Mouse (Mus musculus) myocyte (in vitro differentiated cells): ENCODE measurements at regions not wholly inside any gene's neighbourhood (a gene's known extent, or its start where the extent isn't known, plus 50 kb on each side); places are given as distances from the start of the nearest gene placed in this dataset.

Experiments used
- H3K27me3 ChIP-seq: one replicate; pipeline ENCODE4 v1.6.1; 2011; ENCODE audit not compliant: control insufficient read depth, insufficient read depth, insufficient read length
- H3K36me3 ChIP-seq: one replicate; pipeline ENCODE4 v1.6.1; 2011; ENCODE audit not compliant: control insufficient read depth, insufficient read depth
- H3K4me2 ChIP-seq: one replicate; pipeline ENCODE4 v1.6.1; 2011; ENCODE audit warnings: low read depth, control low read depth
- H3K4me3 ChIP-seq: one replicate; pipeline ENCODE4 v1.5.1; 2011; ENCODE audit warnings: mild to moderate bottlenecking, control low read depth, moderate library complexity
- H3K79me2 ChIP-seq: one replicate; pipeline ENCODE4 v1.6.1; 2011; ENCODE audit not compliant: control insufficient read depth, insufficient read depth
- H3ac ChIP-seq: one replicate; pipeline ENCODE4 v1.6.1; 2011; ENCODE audit not compliant: control insufficient read depth, insufficient read length
- CEBPB ChIP-seq: IDR thresholded peaks from 2 replicates; pipeline ENCODE4 v1.6.1; 2011; ENCODE audit warnings: mild to moderate bottlenecking, moderate library complexity; ENCODE audit not compliant: poor library complexity, insufficient read depth, severe bottlenecking
- E2F4 ChIP-seq: IDR thresholded peaks from one replicate; pipeline ENCODE4 v1.6.1; 2011; ENCODE audit warnings: mild to moderate bottlenecking, control low read depth, moderate library complexity; ENCODE audit not compliant: insufficient read depth
- MAX ChIP-seq: IDR thresholded peaks from one replicate; pipeline ENCODE4 v1.6.1; 2011; ENCODE audit warnings: low read depth, mild to moderate bottlenecking, control low read depth
- MYOD1 ChIP-seq, 3 experiments: IDR thresholded peaks; one replicate each; pipeline ENCODE4 v1.6.1; 2011; ENCODE audit warnings: control low read depth in 2 of 3, low read depth in 2 of 3, mild to moderate bottlenecking in 2 of 3, moderate library complexity in 1 of 3; ENCODE audit not compliant: insufficient read length in 2 of 3, control insufficient read depth in 1 of 3
- MYOG ChIP-seq, 3 experiments: IDR thresholded peaks; one replicate each; pipeline ENCODE4 v1.6.1; 2011; ENCODE audit warnings: control low read depth in 2 of 3, low read depth in 2 of 3, mild to moderate bottlenecking in 2 of 3; ENCODE audit not compliant: insufficient read length in 2 of 3, control insufficient read depth in 1 of 3, insufficient read depth in 1 of 3
- POLR2A ChIP-seq: IDR thresholded peaks from one replicate; pipeline ENCODE4 v1.6.1; 2011; ENCODE audit warnings: low read depth, mild to moderate bottlenecking, control low read depth, moderate library complexity; ENCODE audit not compliant: insufficient read length
- POLR2AphosphoS2 ChIP-seq: IDR thresholded peaks from one replicate; pipeline ENCODE4 v1.6.1; 2011; ENCODE audit warnings: low read depth, control low read depth; ENCODE audit not compliant: insufficient read length
- REST ChIP-seq: IDR thresholded peaks from one replicate; pipeline ENCODE4 v1.6.1; 2011; ENCODE audit warnings: mild to moderate bottlenecking, control low read depth, moderate library complexity; ENCODE audit not compliant: insufficient read depth, insufficient read length
- SRF ChIP-seq: IDR thresholded peaks from one replicate; pipeline ENCODE4 v1.6.1; 2011; ENCODE audit warnings: low read depth; ENCODE audit not compliant: control insufficient read depth, insufficient read length
- TCF12 ChIP-seq: IDR thresholded peaks from one replicate; pipeline ENCODE4 v1.6.1; 2011; ENCODE audit warnings: mild to moderate bottlenecking, control low read depth; ENCODE audit not compliant: poor library complexity, insufficient read depth, severe bottlenecking
- TCF3 ChIP-seq: IDR thresholded peaks from one replicate; pipeline ENCODE4 v1.6.1; 2011; ENCODE audit warnings: low read depth, control low read depth; ENCODE audit not compliant: insufficient read length
- USF1 ChIP-seq: IDR thresholded peaks from one replicate; pipeline ENCODE4 v1.6.1; 2011; ENCODE audit warnings: low read depth, mild to moderate bottlenecking, control low read depth, moderate library complexity

- Histone ChIP-seq H3ac (no peak overlapping the region), H3K79me2 (no peaks in the 10 kb centered on the region)
Observed at GRCm38 (mm10) chr9:61840353-61840752, 74.0 kb downstream of the Rplp1 start.

GRCm38 (mm10) chr9:61833226-61833625, 81.1 kb downstream of the Rplp1 start:
- no peak for TF ChIP-seq REST
- Histone ChIP-seq H3K36me3 (no peaks in the 10 kb centered on the region), H3K4me3 (no peak overlapping the region)

More at GRCm38 (mm10) chr9:61840353-61840752, 74.0 kb downstream of the Rplp1 start:
- H3K36me3 ChIP-seq: no peaks in the 10 kb centered on the region
- peaks cover 6% of the 10 kb centered on the region for H3K27me3 ChIP-seq
- TF ChIP-seq CEBPB (no peak), SRF (no peak), MYOG (IDR thresholded peaks at IDR 0.05; ENCODE audit: control insufficient read depth in 1 of 3, insufficient read depth in 1 of 3, insufficient read length in 2 of 3, low read depth in 2 of 3) (no peak), TCF3 (no peak)
- no peak overlapping the region for H3K4me2 ChIP-seq
- H3K4me3 ChIP-seq: no peak overlapping the region

GRCm38 (mm10) chr9:61830236-61830635, 84.1 kb downstream of the Rplp1 start:
- H3K4me3 ChIP-seq: no peak overlapping the region
- H3K4me2 ChIP-seq: no peak overlapping the region
- TF ChIP-seq SRF (no peak), MYOD1 (IDR thresholded peaks at IDR 0.05; ENCODE audit: control insufficient read depth in 1 of 3, insufficient read length in 2 of 3, low read depth in 2 of 3) (peak in 1 of 3 experiments; percentile 31)
- H3K27me3 ChIP-seq: peaks cover 6% of the 10 kb centered on the region
- no peaks in the 10 kb centered on the region for H3K79me2 ChIP-seq
- no peak overlapping the region for H3ac ChIP-seq
- H3K36me3 ChIP-seq: no peaks in the 10 kb centered on the region

More at GRCm38 (mm10) chr9:61833226-61833625, 81.1 kb downstream of the Rplp1 start:
- no peaks in the 10 kb centered on the region for H3K79me2 ChIP-seq
- no peak overlapping the region for H3ac ChIP-seq
- peaks cover 6% of the 10 kb centered on the region for H3K27me3 ChIP-seq
- no peak overlapping the region for H3K4me2 ChIP-seq

- Histone ChIP-seq H3K4me3 (no peak overlapping the region), H3K4me2 (no peak overlapping the region), H3K79me2 (no peaks in the 10 kb centered on the region), H3ac (no peak overlapping the region), H3K27me3 (peaks cover 6% of the 10 kb centered on the region), H3K36me3 (no peaks in the 10 kb centered on the region)
- TF ChIP-seq E2F4 (no peak), MYOG (IDR thresholded peaks at IDR 0.05; ENCODE audit: control insufficient read depth in 1 of 3, insufficient read depth in 1 of 3, insufficient read length in 2 of 3, low read depth in 2 of 3) (no peak), POLR2A (no peak), MAX (no peak), SRF (no peak), USF1 (no peak), MYOD1 (IDR thresholded peaks at IDR 0.05; ENCODE audit: control insufficient read depth in 1 of 3, insufficient read length in 2 of 3, low read depth in 2 of 3) (no peak), TCF12 (no peak), POLR2AphosphoS2 (no peak), CEBPB (no peak), TCF3 (no peak)
Observed at GRCm38 (mm10) chr9:61829736-61830135, 84.6 kb downstream of the Rplp1 start.

GRCm38 (mm10) chr9:61829301-61829700, 85.0 kb downstream of the Rplp1 start:
- no peak overlapping the region for H3K4me2 ChIP-seq
- H3K27me3 ChIP-seq: peaks cover 6% of the 10 kb centered on the region
- no peak for TF ChIP-seq MYOG (IDR thresholded peaks at IDR 0.05; ENCODE audit: control insufficient read depth in 1 of 3, insufficient read depth in 1 of 3, insufficient read length in 2 of 3, low read depth in 2 of 3)
- TF ChIP-seq POLR2AphosphoS2: no peak
- no peak for TF ChIP-seq MYOD1 (IDR thresholded peaks at IDR 0.05; ENCODE audit: control insufficient read depth in 1 of 3, insufficient read length in 2 of 3, low read depth in 2 of 3)
- no peak for TF ChIP-seq TCF12
- TF ChIP-seq USF1: no peak
- TF ChIP-seq CEBPB: no peak
- TF ChIP-seq E2F4: no peak
- TF ChIP-seq TCF3: no peak
- TF ChIP-seq MAX: no peak
- TF ChIP-seq POLR2A: no peak
- TF ChIP-seq REST: no peak
- TF ChIP-seq SRF: no peak
- no peak overlapping the region for H3ac ChIP-seq
- H3K4me3 ChIP-seq: no peak overlapping the region
- H3K36me3 ChIP-seq: no peaks in the 10 kb centered on the region
- no peaks in the 10 kb centered on the region for H3K79me2 ChIP-seq

- H3ac ChIP-seq: no peak overlapping the region
- TF ChIP-seq POLR2A (no peak), TCF3 (no peak), MAX (no peak), SRF (no peak), E2F4 (no peak), MYOD1 (IDR thresholded peaks at IDR 0.05; ENCODE audit: control insufficient read depth in 1 of 3, insufficient read length in 2 of 3, low read depth in 2 of 3) (no peak), CEBPB (no peak), MYOG (IDR thresholded peaks at IDR 0.05; ENCODE audit: control insufficient read depth in 1 of 3, insufficient read depth in 1 of 3, insufficient read length in 2 of 3, low read depth in 2 of 3) (no peak), TCF12 (no peak), USF1 (no peak), POLR2AphosphoS2 (no peak), REST (no peak)
- H3K36me3 ChIP-seq: no peaks in the 10 kb centered on the region
- peaks cover 6% of the 10 kb centered on the region for H3K27me3 ChIP-seq
- no peaks in the 10 kb centered on the region for H3K79me2 ChIP-seq
- no peak overlapping the region for H3K4me2 ChIP-seq
- no peak overlapping the region for H3K4me3 ChIP-seq
Observed at GRCm38 (mm10) chr9:61827721-61828120, 86.6 kb downstream of the Rplp1 start.
